Mouse (Mus musculus): Measurements from ENCODE around the gene Csf3r. TPM values are rescaled to one million over a fixed set of nuclear protein-coding genes. Genes with fewer than 3 reads are reported as not detected.

Gene Csf3r
- total RNA-seq, 2 experiments from 2014 or later = 1.8 TPM; not detected in 1

Other genes with a start within 250 kb of the Csf3r start
- 117 and 156 TPM in 2 replicates for gene Mrps15, start 22.4 kb downstream of the Csf3r start, total RNA-seq (2014; fragmentation: Nextera tagmentation)
- gene Mrps15, start 22.4 kb downstream of the Csf3r start, total RNA-seq (2017) = 85.7 and 87.1 TPM in 2 replicates
- 0.90 and 1.9 TPM in 2 replicates for gene Oscp1, start 34.0 kb downstream of the Csf3r start, total RNA-seq (2014; fragmentation: Nextera tagmentation)
- 0.91 and 22.0 TPM in 2 replicates for gene Oscp1, start 34.0 kb downstream of the Csf3r start, total RNA-seq (2017)
- gene Lsm10, start 72.1 kb downstream of the Csf3r start, total RNA-seq (2014; fragmentation: Nextera tagmentation) = 30.8 and 32.0 TPM in 2 replicates
- 10.5 and 16.7 TPM in 2 replicates for gene Lsm10, start 72.1 kb downstream of the Csf3r start, total RNA-seq (2017)
- gene Stk40, start 79.4 kb downstream of the Csf3r start, total RNA-seq (2014; fragmentation: Nextera tagmentation) = 12.2 and 14.6 TPM in 2 replicates
- 10.0 and 11.7 TPM in 2 replicates for gene Stk40, start 79.4 kb downstream of the Csf3r start, total RNA-seq (2017)
- gene Eva1b, start 123.2 kb downstream of the Csf3r start, total RNA-seq (2014; fragmentation: Nextera tagmentation) = not detected in 2 replicates
- gene Eva1b, start 123.2 kb downstream of the Csf3r start, total RNA-seq (2017) = 0.91 TPM in 1 of 2 replicates, not detected in the other
- gene Sh3d21, start 138.9 kb downstream of the Csf3r start, total RNA-seq (2014; fragmentation: Nextera tagmentation) = 0.72 TPM in 1 of 2 replicates, not detected in the other
- gene Sh3d21, start 138.9 kb downstream of the Csf3r start, total RNA-seq (2017) = 1.1 TPM in 1 of 2 replicates, not detected in the other
- 266 and 395 TPM in 2 replicates for gene Thrap3, start 178.2 kb downstream of the Csf3r start, total RNA-seq (2014; fragmentation: Nextera tagmentation)
- gene Thrap3, start 178.2 kb downstream of the Csf3r start, total RNA-seq (2017) = 471 and 531 TPM in 2 replicates
- 6.4 and 8.0 TPM in 2 replicates for gene Map7d1, start 231.8 kb downstream of the Csf3r start, total RNA-seq (2014; fragmentation: Nextera tagmentation)
- 13.2 and 14.5 TPM in 2 replicates for gene Map7d1, start 231.8 kb downstream of the Csf3r start, total RNA-seq (2017)
- gene Trappc3, start 237.8 kb downstream of the Csf3r start, total RNA-seq (2014; fragmentation: Nextera tagmentation) = 40.1 and 43.2 TPM in 2 replicates
- 55.9 and 81.1 TPM in 2 replicates for gene Trappc3, start 237.8 kb downstream of the Csf3r start, total RNA-seq (2017)

Measured in megakaryocyte-erythroid progenitor cell, adult 5-6 weeks (primary cell).